Mouse (Mus musculus): ENCODE measurements around the gene Pyroxd1. TPM values are rescaled to one million over a fixed set of nuclear protein-coding genes. Genes with fewer than 3 reads are reported as not detected.

Gene Pyroxd1
- 4.8 and 5.3 TPM in 2 replicates for polyA plus RNA-seq (2012; rRNA removed; ENCODE audit: low replicate concordance)

DNA sequence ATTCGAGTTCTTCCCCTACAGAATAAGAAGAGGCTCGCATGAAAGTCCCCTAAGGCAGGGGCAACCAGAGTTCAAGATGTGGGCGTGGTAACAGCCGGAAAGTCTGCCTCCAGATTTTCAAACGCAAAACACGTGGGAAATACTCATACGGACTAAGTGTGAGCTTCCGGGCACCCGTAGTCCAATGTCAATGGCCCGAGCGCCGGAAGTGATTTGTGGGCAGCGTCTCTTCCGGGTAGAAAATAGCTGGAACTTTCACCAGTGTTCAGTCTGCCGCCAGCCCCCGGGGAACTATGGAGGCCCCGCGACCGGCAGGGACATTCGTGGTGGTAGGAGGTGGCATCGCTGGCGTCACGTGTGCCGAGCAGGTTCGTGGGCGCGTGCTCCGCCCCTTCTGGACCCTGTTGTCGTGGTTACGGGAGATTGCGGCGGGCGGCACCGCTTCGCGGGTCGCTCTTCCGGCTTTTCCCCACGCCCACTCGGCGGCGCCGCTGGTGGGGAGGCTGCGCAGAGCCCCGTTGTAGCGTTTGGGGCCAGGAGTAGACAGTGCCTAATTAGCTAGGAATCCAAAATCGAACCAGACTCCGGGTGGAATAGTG is at the start of gene Pyroxd1:
Gene Pyroxd1 (plus strand): TSS at position 215 of the 599 bp plus-strand sequence.

GRCm38 (mm10) chr6:142298098-142298497 is 47.4 kb upstream of the Pyroxd1 start, which contains the start of gene Iapp:
Gene Iapp (plus strand): TSS chr6:142298423.

DNA sequence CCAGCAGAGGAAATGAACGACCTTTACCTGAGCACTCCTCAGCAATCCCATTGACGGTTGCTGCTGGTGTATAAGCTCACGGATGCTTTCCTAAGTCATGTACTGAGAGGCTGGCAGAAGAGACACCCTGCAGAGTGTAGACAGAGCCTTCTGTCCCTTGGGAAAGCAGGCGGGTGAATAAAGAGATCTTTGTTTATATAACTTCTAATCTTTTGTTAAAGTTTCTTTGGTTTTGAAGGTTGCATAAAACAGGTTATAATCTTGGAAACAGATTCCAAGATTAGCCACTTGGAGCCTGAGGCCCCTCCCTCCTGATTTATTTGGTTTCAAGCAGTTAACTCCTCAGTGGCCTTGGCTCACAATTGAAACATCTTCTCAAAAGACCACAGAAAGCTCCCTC is 22.6 kb upstream of the Pyroxd1 start, which contains the start of gene Slco1a5:
Gene Slco1a5 (minus strand): TSS at position 101 of the 400 bp plus-strand sequence.

GRCm38 (mm10) chr6:142387011-142387754 is 41.7 kb downstream of the Pyroxd1 start, which contains the start of the genes Recql and Golt1b:
Gene Recql (minus strand): TSS chr6:142387087.
Gene Golt1b (plus strand): TSS chr6:142387221.

Other genes with a start within 250 kb of the Pyroxd1 start
- gene Slco1a6, start 137.1 kb upstream of the Pyroxd1 start, polyA plus RNA-seq (2012; rRNA removed; ENCODE audit: low replicate concordance) = not detected in 2 replicates
- not detected in 2 replicates for gene Iapp, start 47.2 kb upstream of the Pyroxd1 start, polyA plus RNA-seq (2012; rRNA removed; ENCODE audit: low replicate concordance)
- gene Slco1a5, start 22.7 kb upstream of the Pyroxd1 start, polyA plus RNA-seq (2012; rRNA removed; ENCODE audit: low replicate concordance) = 0.06 TPM in 1 of 2 replicates, not detected in the other
- 7.2 and 7.6 TPM in 2 replicates for gene Recql, start 41.4 kb downstream of the Pyroxd1 start, polyA plus RNA-seq (2012; rRNA removed; ENCODE audit: low replicate concordance)
- 10.6 and 16.0 TPM in 2 replicates for gene Golt1b, start 41.6 kb downstream of the Pyroxd1 start, polyA plus RNA-seq (2012; rRNA removed; ENCODE audit: low replicate concordance)
- 0.57 and 1.1 TPM in 2 replicates for gene Spx, start 67.8 kb downstream of the Pyroxd1 start, polyA plus RNA-seq (2012; rRNA removed; ENCODE audit: low replicate concordance)
- gene Gys2, start 127.5 kb downstream of the Pyroxd1 start, polyA plus RNA-seq (2012; rRNA removed; ENCODE audit: low replicate concordance) = 7.4 and 31.5 TPM in 2 replicates
- gene Ldhb, start 162.3 kb downstream of the Pyroxd1 start, polyA plus RNA-seq (2012; rRNA removed; ENCODE audit: low replicate concordance) = 189 and 330 TPM in 2 replicates
- 28.7 and 49.8 TPM in 2 replicates for gene Kcnj8, start 226.0 kb downstream of the Pyroxd1 start, polyA plus RNA-seq (2012; rRNA removed; ENCODE audit: low replicate concordance)